Mouse (Mus musculus): ENCODE data around the gene Pex11b. TPM values are rescaled to one million over a fixed set of nuclear protein-coding genes. Genes with fewer than 3 reads are reported as not detected.
"Not testable (repeated sequence)": the region's sequence is repeated elsewhere in the genome, so short reads cannot be mapped to it uniquely, and the experiment has no call there.

Pex11b gene
- polyA plus RNA-seq, 1 experiment from 2014 or later: 56.6 TPM

DNA sequence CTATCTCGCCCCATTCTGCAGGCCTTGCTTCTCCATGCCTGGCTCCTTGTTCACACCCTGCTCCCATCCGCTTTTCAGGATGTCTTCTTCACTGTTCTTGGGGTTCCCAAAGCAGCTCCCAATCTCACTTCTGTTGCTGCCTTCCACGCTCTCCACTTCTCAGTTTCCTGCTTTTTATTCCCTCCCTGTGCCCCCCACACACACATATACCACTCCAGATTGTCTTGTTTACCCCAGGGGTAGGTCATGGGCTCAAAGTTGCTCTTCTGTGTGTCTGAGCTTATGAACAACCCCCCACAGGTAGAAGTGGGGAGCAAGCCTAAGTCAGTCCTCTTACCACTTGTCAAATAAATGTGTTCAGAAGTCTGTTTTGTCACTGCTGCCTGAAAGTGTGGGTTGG, 35.8 kb upstream of the Pex11b start:
- ATAC-seq (no peak), DNase-seq (ENCODE audit: low spot score) (no peak)
- 75% methylated on average over 3 of the region's 3 CpGs for WGBS
- Histone ChIP-seq H3K36me3 (ENCODE audit: insufficient read depth, low read length) (no peaks in the 10 kb centered on the region), H3K27me3 (replicated peaks; ENCODE audit: insufficient read depth, low read length) (peaks cover 8% of the 10 kb centered on the region; the same call in 1 of the 2 replicates), H3K27ac (ENCODE audit: low read length) (no peak overlapping the region), H3K9me3 (ENCODE audit: low read length) (no peaks in the 10 kb centered on the region), H3K4me3 (ENCODE audit: low read depth, low read length) (no peak overlapping the region), H3K4me1 (ENCODE audit: insufficient read depth, low read depth, low read length) (peaks cover 17% of the 10 kb centered on the region), H3K9ac (replicated peaks; ENCODE audit: low read depth) (no peak overlapping the region), H3K4me2 (replicated peaks; ENCODE audit: low read depth, low read length) (no peak overlapping the region)
- TF ChIP-seq CTCF (IDR thresholded peaks at IDR 0.05): no peak
- no peak for TF ChIP-seq EP300 (IDR thresholded peaks at IDR 0.05)

DNA sequence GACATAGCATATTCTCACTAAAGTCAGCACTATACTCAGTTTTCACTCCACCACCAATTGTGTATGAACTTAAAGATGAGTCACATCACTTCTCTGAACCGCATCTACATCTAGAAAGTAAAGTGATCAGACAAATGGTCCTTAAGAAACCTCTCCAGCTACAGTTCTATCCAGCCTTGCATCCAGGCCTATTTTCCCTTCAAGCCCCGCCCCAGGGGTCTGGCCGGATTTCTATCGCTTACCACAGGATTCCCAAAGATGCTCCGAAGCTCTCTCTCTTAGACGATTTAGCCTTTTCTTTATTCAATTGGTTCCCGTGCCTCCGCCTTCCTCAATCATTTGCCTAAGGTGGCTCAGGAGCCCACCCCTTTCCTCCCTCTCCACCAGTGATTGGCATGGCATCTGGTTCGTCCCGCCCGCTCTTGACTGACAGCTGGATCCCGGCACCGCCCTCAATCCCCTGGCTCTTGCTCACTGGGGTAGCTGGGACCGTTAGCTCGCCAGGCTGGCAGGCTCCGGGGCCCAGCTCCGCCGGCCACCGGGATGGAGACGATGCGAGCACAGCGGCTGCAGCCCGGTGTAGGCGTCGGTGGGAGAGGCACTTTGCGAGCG, 34.4 kb upstream of the Pex11b start, which contains the start of gene Lix1l:
Gene Lix1l, plus strand, starts transcription at position 511 of the 612 bp plus-strand sequence.
- Histone ChIP-seq H3K9ac (replicated peaks; ENCODE audit: low read depth) (peak within 1 kb of the TSS; percentile 35; the same call in 1 of the 2 replicates), H3K4me2 (replicated peaks; ENCODE audit: low read depth, low read length) (peak within 1 kb of the TSS; percentile 70), H3K9me3 (ENCODE audit: low read length) (no peaks in the 10 kb centered on the region), H3K36me3 (ENCODE audit: insufficient read depth, low read length) (no peaks in the 10 kb centered on the region), H3K27me3 (replicated peaks; ENCODE audit: insufficient read depth, low read length) (peaks cover 8% of the 10 kb centered on the region; the same call in 1 of the 2 replicates), H3K27ac (ENCODE audit: low read length) (peak within 1 kb of the TSS; percentile 89), H3K4me1 (ENCODE audit: insufficient read depth, low read depth, low read length) (peaks cover 17% of the 10 kb centered on the region), H3K4me3 (ENCODE audit: low read depth, low read length) (peak within 1 kb of the TSS; percentile 61)
- peak; percentile 98 for DNase-seq (ENCODE audit: low spot score)
- TF ChIP-seq EP300 (IDR thresholded peaks at IDR 0.05): no peak
- no peak for TF ChIP-seq CTCF (IDR thresholded peaks at IDR 0.05)
- peak; percentile 97 for ATAC-seq
- WGBS: under 1% methylated on average over 26 of the region's 27 CpGs

DNA sequence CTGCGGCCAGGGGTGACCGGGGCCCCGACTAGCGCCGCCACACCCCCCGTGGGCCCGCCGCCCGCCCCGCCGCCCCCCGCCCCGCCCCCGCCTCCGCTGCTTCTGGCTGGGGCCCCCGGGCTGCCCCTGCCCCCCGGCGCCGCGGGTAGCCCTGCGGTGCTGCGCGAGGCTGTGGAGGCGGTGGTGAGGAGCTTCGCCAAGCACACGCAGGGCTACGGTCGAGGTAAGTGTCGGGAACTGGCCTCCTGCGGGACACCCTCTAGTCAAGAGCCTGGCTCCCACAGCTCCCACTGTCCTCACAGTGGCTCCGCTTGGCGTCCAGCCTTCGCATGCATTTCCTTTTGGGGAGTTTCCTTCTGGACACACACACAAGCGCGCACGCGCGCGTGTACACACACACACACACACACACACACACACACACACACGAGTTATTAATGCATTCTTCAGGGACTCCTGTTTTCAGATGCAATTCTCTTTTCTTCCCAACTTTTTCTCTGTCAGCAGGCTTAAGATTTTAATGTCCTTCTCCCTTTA, 33.9 kb upstream of the Pex11b start:
- peak overlapping the region; percentile 61 for H3K4me3 ChIP-seq (ENCODE audit: low read depth, low read length)
- H3K27me3 ChIP-seq (replicated peaks; ENCODE audit: insufficient read depth, low read length): peaks cover 4% of the 10 kb centered on the region; the same call in 1 of the 2 replicates
- 3% methylated on average over 21 of the region's 40 CpGs for WGBS
- H3K4me1 ChIP-seq (ENCODE audit: insufficient read depth, low read depth, low read length): peaks cover 15% of the 10 kb centered on the region
- H3K27ac ChIP-seq (ENCODE audit: low read length): peak overlapping the region; percentile 89
- DNase-seq (ENCODE audit: low spot score) (peak; percentile 79), ATAC-seq (peak; percentile 70)
- H3K4me2 ChIP-seq (replicated peaks; ENCODE audit: low read depth, low read length): peak overlapping the region; percentile 70
- H3K9ac ChIP-seq (replicated peaks; ENCODE audit: low read depth): peak overlapping the region; percentile 35; the same call in 1 of the 2 replicates
- TF ChIP-seq EP300 (IDR thresholded peaks at IDR 0.05) (no peak), CTCF (IDR thresholded peaks at IDR 0.05) (0 out of 2 replicates have a peak, but pooled peaks have one; percentile 4)
- H3K9me3 ChIP-seq (ENCODE audit: low read length): no peaks in the 10 kb centered on the region
- H3K36me3 ChIP-seq (ENCODE audit: insufficient read depth, low read length): no peaks in the 10 kb centered on the region

DNA sequence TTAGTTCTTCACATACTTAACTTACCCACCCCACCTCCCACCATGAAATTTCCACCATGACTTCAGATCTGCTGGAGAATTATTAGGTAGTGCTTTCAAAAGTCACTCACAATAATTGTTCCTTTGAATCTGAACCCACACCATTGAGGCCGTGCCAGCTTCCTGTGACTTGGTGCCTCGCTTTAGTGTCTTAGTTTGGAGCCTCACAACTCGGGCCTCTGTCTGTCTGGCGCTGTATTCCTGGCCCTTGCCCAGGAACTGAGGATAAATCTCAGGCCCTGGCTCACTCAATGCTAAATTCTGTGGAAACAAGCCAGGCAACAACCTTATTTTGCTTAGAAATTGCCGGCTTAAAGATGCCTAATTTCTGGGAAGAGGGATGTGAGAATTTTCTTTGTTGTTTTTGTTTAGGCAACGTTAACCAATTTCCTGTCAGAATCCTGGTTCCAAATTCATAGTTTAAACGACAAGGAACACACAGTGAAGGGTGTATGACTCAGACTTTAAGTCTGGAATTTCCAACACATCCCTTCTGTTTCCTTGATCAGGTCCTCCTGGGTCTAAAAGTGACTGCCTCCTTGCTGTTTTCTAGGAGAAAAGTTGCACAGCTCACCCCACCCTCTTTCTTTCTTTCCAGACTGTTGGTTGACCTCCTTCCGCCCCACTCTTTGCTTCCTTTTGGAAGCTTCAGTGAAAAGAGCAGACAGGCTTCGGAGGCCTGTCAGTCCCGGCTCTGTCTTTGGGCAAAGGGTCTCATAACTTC, 33.1 kb upstream of the Pex11b start:
- peak overlapping the region; percentile 70 for H3K4me2 ChIP-seq (replicated peaks; ENCODE audit: low read depth, low read length)
- TF ChIP-seq CTCF (IDR thresholded peaks at IDR 0.05): no peak
- no peaks in the 10 kb centered on the region for H3K27me3 ChIP-seq (replicated peaks; ENCODE audit: insufficient read depth, low read length)
- H3K9me3 ChIP-seq (ENCODE audit: low read length): no peaks in the 10 kb centered on the region
- peak overlapping the region; percentile 89 for H3K27ac ChIP-seq (ENCODE audit: low read length)
- peak overlapping the region; percentile 61 for H3K4me3 ChIP-seq (ENCODE audit: low read depth, low read length)
- peak overlapping the region; percentile 35; the same call in 1 of the 2 replicates for H3K9ac ChIP-seq (replicated peaks; ENCODE audit: low read depth)
- no peaks in the 10 kb centered on the region for H3K36me3 ChIP-seq (ENCODE audit: insufficient read depth, low read length)
- DNase-seq (ENCODE audit: low spot score): peak; percentile 67
- ATAC-seq: no peak
- peaks cover 7% of the 10 kb centered on the region; the same call in 1 of the 2 replicates for H3K4me1 ChIP-seq (ENCODE audit: insufficient read depth, low read depth, low read length)
- 28% methylated on average over 10 of the region's 10 CpGs for WGBS

DNA sequence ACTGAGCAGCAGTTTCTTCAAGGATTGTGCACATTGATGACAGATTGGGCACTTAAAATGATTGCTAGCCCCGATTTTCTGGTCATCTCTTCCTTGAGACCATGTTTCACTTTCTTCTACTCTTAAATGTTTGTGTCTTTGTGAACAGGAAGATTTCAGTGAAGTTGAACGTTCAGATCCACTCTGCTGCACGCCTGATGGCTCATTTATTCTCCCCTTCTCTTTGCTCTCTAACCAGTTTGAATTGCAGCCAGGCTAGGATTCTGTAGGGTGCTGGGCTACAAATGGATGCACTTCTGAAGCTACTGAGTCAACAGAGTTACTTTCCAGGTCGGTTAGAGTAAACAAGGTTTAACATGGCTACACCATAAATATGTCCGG, 32.5 kb upstream of the Pex11b start:
- no peak for ATAC-seq
- H3K4me3 ChIP-seq (ENCODE audit: low read depth, low read length): peak overlapping the region; percentile 61
- WGBS: 17% methylated on average over 5 of the region's 5 CpGs

DNA sequence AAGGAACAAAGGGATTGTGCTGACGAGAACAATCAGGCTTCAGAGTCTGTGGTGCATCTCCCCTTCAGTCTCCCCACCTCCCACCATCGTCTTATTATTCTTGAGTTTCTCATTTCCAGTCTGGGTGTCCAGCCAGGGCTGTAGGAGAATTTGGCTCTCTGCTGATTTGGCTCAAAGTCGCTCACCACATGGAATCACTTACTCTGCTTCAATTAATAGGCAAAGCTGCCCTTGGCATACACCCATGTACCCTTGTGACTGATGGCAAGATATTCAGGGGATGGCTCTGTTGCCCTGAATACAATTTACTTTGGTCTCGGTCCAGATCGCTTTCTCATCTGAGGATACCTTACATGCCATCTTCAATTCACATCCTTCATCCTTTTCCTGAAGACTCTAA, 31.9 kb upstream of the Pex11b start:
- Histone ChIP-seq H3K4me2 (replicated peaks; ENCODE audit: low read depth, low read length) (no peak overlapping the region), H3K27ac (ENCODE audit: low read length) (no peak overlapping the region), H3K9me3 (ENCODE audit: low read length) (no peaks in the 10 kb centered on the region), H3K36me3 (ENCODE audit: insufficient read depth, low read length) (no peaks in the 10 kb centered on the region), H3K4me1 (ENCODE audit: insufficient read depth, low read depth, low read length) (no peaks in the 10 kb centered on the region), H3K9ac (replicated peaks; ENCODE audit: low read depth) (0 out of 2 replicates have a peak overlapping the region, but pooled peaks have one; percentile 12), H3K27me3 (replicated peaks; ENCODE audit: insufficient read depth, low read length) (no peaks in the 10 kb centered on the region), H3K4me3 (ENCODE audit: low read depth, low read length) (no peak overlapping the region)
- 56% methylated on average over 5 of the region's 5 CpGs for WGBS
- TF ChIP-seq CTCF (IDR thresholded peaks at IDR 0.05) (no peak), EP300 (IDR thresholded peaks at IDR 0.05) (no peak)
- peak; percentile 13 for DNase-seq (ENCODE audit: low spot score)
- no peak for ATAC-seq

More for the DNA sequence above, 32.5 kb upstream of the Pex11b start:
- 0 out of 2 replicates have a peak, but pooled peaks cover 2% of the 10 kb centered on the region for H3K4me1 ChIP-seq (ENCODE audit: insufficient read depth, low read depth, low read length)
- TF ChIP-seq CTCF (IDR thresholded peaks at IDR 0.05): no peak
- DNase-seq (ENCODE audit: low spot score): no peak
- H3K27me3 ChIP-seq (replicated peaks; ENCODE audit: insufficient read depth, low read length): no peaks in the 10 kb centered on the region
- H3K9me3 ChIP-seq (ENCODE audit: low read length): no peaks in the 10 kb centered on the region
- H3K27ac ChIP-seq (ENCODE audit: low read length): peak overlapping the region; percentile 89
- H3K4me2 ChIP-seq (replicated peaks; ENCODE audit: low read depth, low read length): peak overlapping the region; percentile 70
- no peaks in the 10 kb centered on the region for H3K36me3 ChIP-seq (ENCODE audit: insufficient read depth, low read length)
- H3K9ac ChIP-seq (replicated peaks; ENCODE audit: low read depth): 0 out of 2 replicates have a peak overlapping the region, but pooled peaks have one; percentile 34

DNA sequence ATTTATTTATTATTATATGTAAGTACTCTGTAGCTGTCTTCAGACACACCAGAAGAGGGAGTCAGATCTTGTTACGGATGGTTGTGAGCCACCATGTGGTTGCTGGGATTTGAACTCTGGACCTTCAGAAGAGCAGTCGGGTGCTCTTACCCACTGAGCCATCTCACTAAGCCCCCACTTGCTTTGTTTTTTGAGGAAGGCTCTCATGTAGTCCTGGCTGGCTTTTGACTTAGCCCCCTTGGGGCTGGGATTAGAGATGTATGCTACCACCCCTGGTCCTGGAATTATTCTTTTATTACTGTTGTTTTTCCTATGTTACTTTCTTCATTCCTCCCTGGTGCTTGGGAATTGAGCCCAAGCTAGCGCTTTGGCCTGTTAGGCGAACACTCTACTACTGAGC, 29.2 kb upstream of the Pex11b start:
- ATAC-seq; H3K36me3 ChIP-seq (ENCODE audit: insufficient read depth, low read length); H3K9ac ChIP-seq (replicated peaks; ENCODE audit: low read depth); H3K4me3 ChIP-seq (ENCODE audit: low read depth, low read length); H3K27me3 ChIP-seq (replicated peaks; ENCODE audit: insufficient read depth, low read length); H3K9me3 ChIP-seq (ENCODE audit: low read length); H3K4me1 ChIP-seq (ENCODE audit: insufficient read depth, low read depth, low read length); H3K4me2 ChIP-seq (replicated peaks; ENCODE audit: low read depth, low read length); DNase-seq (ENCODE audit: low spot score); H3K27ac ChIP-seq (ENCODE audit: low read length): not testable (repeated sequence)
- WGBS: 87% methylated on average over 3 of the region's 4 CpGs

Measured in lung, postnatal 0 days (tissue).